ENCODE assay signal across 8 mouse cellular contexts in genomic region chr16:13671685-13672385, GRCm38 (mm10). TPM values are rescaled to one million over a fixed set of nuclear protein-coding genes. Genes with fewer than 3 reads are reported as not detected.
DNase-seq lines count a peak whose midpoint lies in the region; ATAC-seq and TF ChIP-seq lines count a peak whose summit lies in the region.

Gene Bfar, plus strand, starts transcription at chr16:13671858.
Gene 3110001I22Rik, plus strand, starts transcription at chr16:13671929.

- peak within 1 kb of the TSS; percentile 93 for H3K27ac ChIP-seq in bone marrow, adult 2 months (ENCODE audit: control insufficient read depth, insufficient read depth, low read depth, low read length, poor library complexity)
- peak within 1 kb of the TSS; percentile 90 for H3K27ac ChIP-seq in embryonic facial prominence, embryonic 15.5 days (replicated peaks)
- peak within 1 kb of the TSS; percentile 88 for H3K27ac ChIP-seq in kidney, embryonic 14.5 days (ENCODE audit: low read depth, low read length)
- H3K27ac ChIP-seq in limb, embryonic 15.5 days: peak within 1 kb of the TSS; percentile 91

- DNase-seq in 416B (ENCODE audit: low read depth): peak; percentile 96
- peak; percentile 92 to 94 for DNase-seq in heart, adult 9 months (ENCODE audit: low spot score in 2 of 2)
- DNase-seq in monocyte, adult 2 months (ENCODE audit: low read depth in 1 of 2, low spot score in 2 of 2): peak; percentile 59 to 80
- DNase-seq in spleen, postnatal 36 days (ENCODE audit: low spot score in 2 of 2): peak; percentile 92 to 93

- peak within 1 kb of the TSS; percentile 82 for H3K9ac ChIP-seq in embryonic facial prominence, embryonic 15.5 days
- H3K9ac ChIP-seq in kidney, embryonic 14.5 days (ENCODE audit: low read depth, low read length): peak within 1 kb of the TSS; percentile 79
- H3K9ac ChIP-seq in limb, embryonic 15.5 days: peak within 1 kb of the TSS; percentile 95

- peak; percentile 15; the same call in 1 of the 2 replicates for TF ChIP-seq CTCF in bone marrow, adult 2 months (IDR thresholded peaks at IDR 0.05; ENCODE audit: control insufficient read depth, insufficient read depth, low read length)

- H3K4me1 ChIP-seq in bone marrow, adult 2 months (ENCODE audit: control insufficient read depth, insufficient read depth, low read length): peaks cover 2% of the 10 kb centered on the region; the same call in 1 of the 2 replicates
- peaks cover 24% of the 10 kb centered on the region for H3K4me1 ChIP-seq in embryonic facial prominence, embryonic 15.5 days
- peaks cover 6% of the 10 kb centered on the region; the same call in 1 of the 2 replicates for H3K4me1 ChIP-seq in kidney, embryonic 14.5 days (ENCODE audit: control insufficient read depth, insufficient read depth, low read length)
- H3K4me1 ChIP-seq in limb, embryonic 15.5 days: peaks cover 15% of the 10 kb centered on the region

- peak within 1 kb of the TSS; percentile 56 for H3K4me2 ChIP-seq in embryonic facial prominence, embryonic 15.5 days (replicated peaks)
- H3K4me2 ChIP-seq in kidney, embryonic 14.5 days (replicated peaks; ENCODE audit: low read depth, low read length): peak within 1 kb of the TSS; percentile 75
- peak within 1 kb of the TSS; percentile 69 for H3K4me2 ChIP-seq in limb, embryonic 15.5 days

- H3K27me3 ChIP-seq in embryonic facial prominence, embryonic 15.5 days: no peaks in the 10 kb centered on the region
- no peaks in the 10 kb centered on the region for H3K27me3 ChIP-seq in kidney, embryonic 14.5 days (ENCODE audit: control insufficient read depth, insufficient read depth, low read length)
- no peaks in the 10 kb centered on the region for H3K27me3 ChIP-seq in limb, embryonic 15.5 days

- H3K9me3 ChIP-seq in embryonic facial prominence, embryonic 15.5 days (replicated peaks): no peaks in the 10 kb centered on the region
- no peaks in the 10 kb centered on the region for H3K9me3 ChIP-seq in kidney, embryonic 14.5 days (ENCODE audit: control insufficient read depth, low read length)
- no peaks in the 10 kb centered on the region for H3K9me3 ChIP-seq in limb, embryonic 15.5 days

- peaks cover 6% of the 10 kb centered on the region for H3K36me3 ChIP-seq in embryonic facial prominence, embryonic 15.5 days
- peaks cover 8% of the 10 kb centered on the region for H3K36me3 ChIP-seq in kidney, embryonic 14.5 days (ENCODE audit: control insufficient read depth, insufficient read depth, low read length)
- H3K36me3 ChIP-seq in limb, embryonic 15.5 days: peaks cover 3% of the 10 kb centered on the region

- peak; percentile 80 for TF ChIP-seq POLR2A in bone marrow, adult 2 months (IDR thresholded peaks at IDR 0.05; ENCODE audit: borderline replicate concordance, control insufficient read depth, low read depth, low read length)

- H3K4me3 ChIP-seq in bone marrow, adult 2 months (replicated peaks; ENCODE audit: control insufficient read depth, low read depth, low read length): peak within 1 kb of the TSS; percentile 99
- H3K4me3 ChIP-seq in embryonic facial prominence, embryonic 15.5 days (replicated peaks): peak within 1 kb of the TSS; percentile 90
- H3K4me3 ChIP-seq in kidney, embryonic 14.5 days (ENCODE audit: low read length): peak within 1 kb of the TSS; percentile 97
- peak within 1 kb of the TSS; percentile 97 for H3K4me3 ChIP-seq in limb, embryonic 15.5 days

- ATAC-seq in embryonic facial prominence, embryonic 15.5 days (ENCODE audit: insufficient number of reproducible peaks, low FRiP score, low TSS enrichment, low read depth): peak; percentile 93
- peak; percentile 92 for ATAC-seq in kidney, embryonic 14.5 days (ENCODE audit: low FRiP score, low TSS enrichment)
- ATAC-seq in limb, embryonic 15.5 days (ENCODE audit: insufficient number of reproducible peaks, low FRiP score, low TSS enrichment, low read depth): peak; percentile 93

- under 1% methylated on average over 54 of the region's 54 CpGs for WGBS in bone marrow, adult 2 months
- under 1% methylated on average over 54 of the region's 54 CpGs for WGBS in embryonic facial prominence, embryonic 15.5 days
- under 1% methylated on average over 52 of the region's 54 CpGs for WGBS in kidney, embryonic 14.5 days
- under 1% methylated on average over 53 of the region's 54 CpGs for WGBS in limb, embryonic 15.5 days

RNA-seq across cellular contexts. Expression of gene Bfar, which starts in this region (rescaled TPM):
- 12.0 and 26.6 TPM in 2 replicates for polyA plus RNA-seq in bone marrow, adult 2 months (2011; ENCODE audit: insufficient read depth, insufficient read length, low replicate concordance, missing spikeins)
- polyA plus RNA-seq in embryonic facial prominence, embryonic 15.5 days (2015; fragmentation: Nextera tagmentation; extraction: Ambion mirVana): 51.4 and 54.3 TPM in 2 replicates
- 50.3 and 51.1 TPM in 2 replicates for polyA plus RNA-seq in kidney, embryonic 14.5 days (2014; fragmentation: Nextera tagmentation; extraction: Ambion mirVana)
- polyA plus RNA-seq in limb, embryonic 15.5 days (2015; fragmentation: Nextera tagmentation; extraction: Ambion mirVana): 51.7 and 54.5 TPM in 2 replicates

RNA-seq across cellular contexts. Expression of gene 3110001I22Rik, which starts in this region (rescaled TPM):
- polyA plus RNA-seq in bone marrow, adult 2 months (2011; ENCODE audit: insufficient read depth, insufficient read length, low replicate concordance, missing spikeins): 1.2 and 6.6 TPM in 2 replicates
- 3.8 and 4.4 TPM in 2 replicates for polyA plus RNA-seq in embryonic facial prominence, embryonic 15.5 days (2015; fragmentation: Nextera tagmentation; extraction: Ambion mirVana)
- 6.9 and 7.3 TPM in 2 replicates for polyA plus RNA-seq in kidney, embryonic 14.5 days (2014; fragmentation: Nextera tagmentation; extraction: Ambion mirVana)
- polyA plus RNA-seq in limb, embryonic 15.5 days (2015; fragmentation: Nextera tagmentation; extraction: Ambion mirVana): 4.8 and 4.9 TPM in 2 replicates

Comparison
In these comparisons a context has a peak if more than half of its experiments do, and no peak if none do; other contexts are left out.
1. Peak in every context shown above with its lines: DNase-seq, ATAC-seq, H3K4me3 ChIP-seq and H3K27ac ChIP-seq.